Mouse (Mus musculus): ENCODE measurements around the gene Marc2.

Gene Marc2

DNA sequence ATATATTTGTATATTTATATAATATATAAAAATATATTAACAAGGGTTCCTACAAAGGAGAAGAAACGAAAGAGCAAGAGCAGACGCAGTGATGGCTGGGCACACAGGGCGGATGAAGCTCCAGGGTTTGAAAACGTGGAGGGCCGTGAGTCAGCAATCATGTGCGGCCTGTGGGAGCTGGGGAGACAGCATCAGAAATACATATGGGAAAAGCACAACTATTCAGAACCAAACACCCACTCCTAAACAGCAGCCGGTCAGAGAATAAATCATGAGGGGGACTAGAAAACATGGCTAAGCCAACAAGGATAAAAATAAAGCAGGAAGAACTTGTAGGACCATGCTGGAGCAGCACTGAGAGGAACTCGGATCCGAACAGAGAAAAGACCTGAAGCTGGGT lies 11.0 kb upstream of the Marc2 start:
- in situ Hi-C loops (cut with MboI; ENCODE audit: low sequenced_read_pairs): no loop called here

DNA sequence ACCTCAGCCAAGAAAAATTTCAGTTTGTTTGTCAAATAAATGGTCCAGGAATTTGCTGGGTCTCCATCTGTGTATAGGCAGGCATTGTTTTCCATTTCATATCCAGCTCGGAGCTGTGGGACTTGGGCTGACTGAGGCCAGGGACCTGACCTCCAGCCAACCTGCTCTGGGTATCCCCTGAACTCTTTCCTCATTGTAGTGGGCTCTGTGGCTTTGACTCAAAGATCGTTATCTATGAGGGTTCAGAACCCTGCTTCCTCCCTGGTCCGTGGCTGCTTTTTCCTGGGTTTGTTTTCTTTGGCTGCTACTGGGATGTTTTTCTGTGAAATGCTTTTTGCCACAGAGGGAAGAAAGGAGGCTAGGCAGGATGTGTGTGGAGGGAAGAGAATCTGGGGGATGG lies 7.7 kb upstream of the Marc2 start:
- in situ Hi-C loops (cut with MboI; ENCODE audit: low sequenced_read_pairs): no loop called here

DNA sequence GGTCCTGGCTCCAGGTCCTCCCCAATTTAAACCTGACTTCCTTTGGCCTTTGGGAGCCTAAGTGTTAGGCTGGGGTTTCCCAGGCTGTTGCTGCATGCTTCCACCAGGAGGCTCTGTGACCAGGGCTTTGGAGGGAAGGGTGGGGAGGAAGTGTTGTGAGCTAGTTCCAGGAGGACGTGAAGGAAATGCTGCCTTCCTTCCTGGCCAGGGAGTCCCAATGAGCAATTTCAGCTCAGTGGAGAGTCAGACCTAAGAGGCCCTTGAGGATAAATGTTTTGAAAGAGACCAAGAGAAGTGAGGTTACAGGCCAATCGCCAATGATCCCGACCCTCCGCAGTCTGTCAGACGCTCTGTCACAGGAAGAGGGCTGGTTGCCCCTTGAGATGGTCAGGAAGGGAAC lies 7.1 kb upstream of the Marc2 start:
- in situ Hi-C loops (cut with MboI; ENCODE audit: low sequenced_read_pairs): no loop called here

DNA sequence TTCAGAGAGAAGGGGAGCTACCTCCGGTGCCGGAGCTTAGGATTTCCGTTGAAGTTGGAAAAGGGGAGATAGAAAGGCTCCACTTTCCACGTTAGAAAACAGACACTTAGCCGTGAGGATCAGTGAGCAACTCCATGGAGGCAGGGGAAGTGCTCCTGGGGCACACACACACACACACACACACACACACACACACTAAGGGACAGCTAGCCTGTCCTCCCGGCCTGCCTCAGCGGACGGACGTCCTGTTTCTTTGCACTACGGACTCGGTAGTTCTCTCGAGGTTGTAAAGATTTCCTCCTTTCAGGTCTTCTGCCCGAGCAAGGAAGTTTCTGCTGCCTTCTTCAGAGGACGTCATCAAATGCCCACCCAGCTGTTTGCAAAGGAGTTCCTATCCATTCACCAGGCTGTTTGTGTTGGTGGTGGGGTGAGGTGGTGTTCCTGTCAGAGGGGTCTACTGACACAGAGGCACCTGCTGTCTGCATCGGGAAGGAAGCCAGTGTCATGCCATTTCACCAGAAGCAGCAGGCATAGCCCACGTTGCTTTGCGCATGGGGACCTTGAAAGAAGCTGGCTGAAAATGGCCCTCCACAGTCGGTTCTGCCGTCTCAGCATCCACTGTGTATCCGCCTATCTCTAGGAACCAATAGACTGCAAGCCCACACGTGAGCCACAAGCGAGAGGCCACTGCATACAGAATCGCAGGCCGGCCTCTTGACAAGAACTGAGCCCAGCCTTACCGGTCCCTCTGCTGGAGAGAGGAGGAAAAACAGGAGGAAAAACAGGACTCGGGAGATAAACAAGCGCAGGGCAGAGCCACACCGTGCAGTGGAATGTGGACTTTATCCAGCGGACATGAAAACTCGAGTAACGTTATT lies 5.7 kb upstream of the Marc2 start:
- in situ Hi-C loops (cut with MboI; ENCODE audit: low sequenced_read_pairs): no loop called here

DNA sequence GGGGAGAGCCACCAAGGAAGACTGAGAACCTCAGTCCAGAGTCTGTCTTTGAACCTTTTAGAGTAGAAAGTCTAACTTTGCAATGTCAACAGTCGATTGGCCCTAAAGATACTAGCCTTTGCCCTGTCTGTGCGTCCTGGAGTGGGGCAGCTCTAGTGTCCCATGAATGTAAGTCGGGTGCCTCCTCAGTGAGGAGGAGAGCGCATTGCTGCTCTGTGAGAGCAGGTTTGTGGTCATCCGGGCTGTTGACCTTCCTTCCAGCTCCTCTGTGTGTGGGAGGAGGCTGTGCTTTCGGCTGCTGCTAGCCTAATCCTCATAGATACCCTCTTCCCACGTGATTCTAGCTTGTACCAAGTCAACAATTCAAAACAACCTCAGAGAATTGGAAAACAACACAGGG lies 4.9 kb upstream of the Marc2 start:
- in situ Hi-C loops (cut with MboI; ENCODE audit: low sequenced_read_pairs): no loop called here

DNA sequence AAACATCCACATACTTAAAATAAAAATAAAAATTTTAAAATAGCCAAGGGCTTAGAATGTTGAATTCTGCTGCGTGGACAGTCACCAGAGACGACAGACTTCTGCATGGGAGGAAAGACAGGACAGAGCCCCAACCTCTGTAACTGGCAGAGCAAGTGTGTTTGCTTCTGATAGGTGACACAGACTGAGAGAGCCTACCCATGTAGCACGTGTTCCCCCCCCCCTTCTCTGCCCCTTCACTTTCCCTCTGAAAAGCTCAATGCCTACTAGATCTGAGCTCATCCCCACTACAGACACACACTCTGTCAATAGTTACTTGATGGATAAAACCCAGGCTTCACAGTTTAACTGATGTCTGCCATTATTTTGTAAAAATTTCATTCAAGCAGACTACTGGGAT lies 722 bp upstream of the Marc2 start:
- in situ Hi-C loops (cut with MboI; ENCODE audit: low sequenced_read_pairs): no loop called here

DNA sequence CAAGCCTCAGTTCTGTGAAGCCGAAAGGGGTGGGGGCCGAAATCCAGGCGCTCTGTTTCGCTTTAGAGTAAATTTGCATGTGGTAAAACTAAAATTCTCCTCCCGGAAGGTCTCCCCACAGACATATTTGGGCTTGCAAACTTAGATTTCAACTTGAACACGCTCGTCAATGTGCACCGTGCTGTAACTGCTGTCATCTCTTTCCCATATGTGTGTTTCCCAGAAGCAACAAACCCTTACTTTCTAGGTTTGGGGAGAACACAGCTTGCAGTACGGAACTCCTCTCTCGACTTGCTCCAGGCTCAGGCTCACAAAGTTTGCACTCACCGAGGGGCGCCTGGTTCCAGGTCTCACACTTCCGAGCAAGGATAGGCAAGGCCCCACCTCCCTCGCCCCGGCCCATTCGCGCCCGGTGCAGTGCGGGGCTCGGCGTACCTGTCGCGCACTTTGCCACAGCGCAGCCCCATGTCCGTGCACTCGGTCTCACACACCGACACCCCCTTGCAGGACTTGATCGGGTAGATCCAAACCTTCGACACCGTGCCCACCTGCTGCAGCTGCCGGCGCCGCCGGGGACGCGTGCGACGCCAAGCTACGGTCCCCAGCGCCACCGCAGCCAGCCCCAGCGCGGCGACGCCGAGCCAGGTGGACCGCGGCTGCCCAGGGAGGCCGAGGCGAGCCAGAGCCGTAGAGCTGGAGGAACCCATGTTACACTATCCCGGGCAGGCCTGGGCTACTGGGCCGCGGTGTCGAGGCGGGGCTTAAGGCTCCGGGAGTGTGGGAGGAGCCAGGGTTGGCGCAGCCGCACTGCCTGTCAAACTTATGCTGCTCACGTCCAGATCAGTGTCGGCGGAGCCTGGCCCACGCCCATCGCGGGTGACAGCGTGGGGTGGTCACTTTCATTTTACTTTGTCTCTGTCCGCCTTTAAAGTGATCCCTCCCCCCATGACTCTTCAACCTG lies 860 bp downstream of the Marc2 start:
- in situ Hi-C loops (cut with MboI; ENCODE audit: low sequenced_read_pairs): no loop called here

DNA sequence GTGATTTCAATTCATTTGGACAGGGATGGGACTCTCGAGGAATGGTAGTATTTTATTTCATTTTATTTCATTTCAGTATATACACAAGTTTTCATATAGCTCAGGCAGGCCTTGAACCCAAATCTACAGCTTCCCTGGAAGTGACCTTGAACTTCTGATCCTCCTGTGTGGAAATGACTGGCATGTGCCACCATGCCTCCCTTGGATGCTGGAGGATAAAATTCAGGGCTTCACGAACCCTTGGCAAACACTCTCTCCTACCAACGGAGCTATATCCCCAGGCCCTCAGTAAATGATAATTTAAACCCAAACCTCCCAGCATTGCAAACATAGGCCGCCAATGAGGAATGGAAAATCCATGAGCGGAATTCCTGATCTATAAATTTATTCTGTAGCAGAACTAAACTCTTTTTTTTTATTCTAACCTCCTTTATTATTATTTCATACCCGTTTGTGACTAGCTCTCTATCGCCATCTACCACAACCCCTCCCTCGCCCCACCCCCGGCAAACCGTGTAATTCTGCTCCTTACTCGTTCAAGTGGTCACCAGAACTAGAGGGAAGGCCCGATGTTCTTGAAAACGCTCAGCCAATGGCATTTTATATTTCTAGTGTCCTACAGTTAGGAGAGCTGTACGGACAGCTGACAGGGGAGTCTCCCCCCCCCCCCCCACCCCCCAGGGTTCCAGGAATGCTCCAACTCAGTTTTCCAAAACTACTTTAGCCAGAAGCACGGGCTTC lies 1.8 kb downstream of the Marc2 start:
- in situ Hi-C loops (cut with MboI; ENCODE audit: low sequenced_read_pairs): no loop called here

DNA sequence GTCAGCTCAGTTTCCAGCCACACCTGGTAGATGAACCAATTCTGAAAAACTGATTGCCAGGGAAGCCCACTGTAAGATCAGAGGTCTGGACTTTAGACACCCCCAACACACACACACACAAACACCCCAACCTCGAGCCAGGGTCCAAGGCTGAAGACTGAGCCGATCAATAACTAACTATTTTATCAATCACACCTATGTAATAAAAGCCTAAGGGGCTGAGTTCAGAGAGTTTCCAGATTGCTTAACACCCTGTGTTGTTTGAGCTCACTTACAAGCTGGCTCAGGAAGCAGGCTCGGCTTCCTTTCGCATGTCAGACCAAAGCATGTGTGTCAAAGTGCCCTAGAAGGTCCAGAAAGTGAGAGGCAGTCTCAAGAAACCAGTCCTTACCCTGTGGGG lies 8.6 kb downstream of the Marc2 start:
- in situ Hi-C loops (cut with MboI; ENCODE audit: low sequenced_read_pairs): no loop called here

DNA sequence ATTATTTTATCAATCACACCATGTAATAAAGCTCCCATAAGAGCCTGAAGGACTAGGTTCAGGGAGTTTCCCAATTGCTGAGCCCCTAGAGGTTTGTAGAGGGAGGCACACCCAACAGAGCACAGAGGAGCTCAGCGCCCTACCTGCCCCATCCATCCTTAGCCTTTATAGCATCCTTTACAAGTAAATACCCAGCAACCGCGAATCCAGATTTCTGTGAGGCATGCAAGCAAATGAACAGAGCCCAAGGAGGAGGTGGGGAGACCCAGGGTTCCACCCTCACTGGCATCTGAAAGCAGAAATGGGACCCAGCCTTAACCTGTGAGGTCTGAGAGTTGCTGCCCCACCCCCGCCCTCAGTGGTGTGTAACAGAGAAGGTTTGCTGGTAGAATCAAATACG lies 9.9 kb downstream of the Marc2 start:
- in situ Hi-C loops (cut with MboI; ENCODE audit: low sequenced_read_pairs): no loop called here

DNA sequence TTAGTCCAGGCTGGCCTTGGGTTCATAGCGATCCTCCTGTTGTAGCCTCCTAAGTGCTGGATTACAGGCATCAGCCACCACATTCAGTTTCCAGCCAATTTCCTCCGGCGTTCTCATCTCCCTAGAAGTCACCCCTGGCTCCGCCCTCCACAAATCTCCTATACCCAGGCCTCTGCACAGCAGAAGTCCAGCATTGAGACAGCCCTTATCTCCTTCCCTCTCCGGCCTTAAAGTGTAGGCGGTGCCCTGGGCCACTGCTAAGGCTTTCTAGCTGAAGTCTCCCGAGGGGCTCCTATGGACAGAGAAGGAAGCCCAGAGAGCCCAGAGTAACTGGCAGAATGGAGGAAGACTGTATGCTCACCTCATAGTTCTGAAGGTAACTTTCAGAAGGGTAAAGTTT lies 12.8 kb downstream of the Marc2 start:
- in situ Hi-C loops (cut with MboI; ENCODE audit: low sequenced_read_pairs): no loop called here

DNA sequence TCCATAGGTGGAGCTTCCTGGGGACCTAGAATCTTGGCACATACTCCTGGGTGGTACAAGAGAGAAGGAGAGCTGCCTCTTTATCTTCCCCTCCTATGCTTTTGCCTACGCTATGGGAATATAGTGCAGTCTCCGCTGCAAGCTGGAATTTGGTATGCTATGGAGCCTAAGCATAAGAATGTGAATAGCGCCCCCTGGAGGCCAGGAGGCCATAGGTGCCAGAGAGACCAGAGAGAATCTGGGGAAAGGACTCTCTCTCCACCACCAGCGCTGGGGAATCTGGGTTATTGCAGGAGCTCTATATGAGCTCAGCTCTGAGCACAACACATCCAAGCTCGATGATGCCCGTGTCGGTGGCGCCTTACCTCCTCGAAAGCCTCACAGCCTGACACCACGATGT lies 14.0 kb downstream of the Marc2 start:
- in situ Hi-C loops (cut with MboI; ENCODE audit: low sequenced_read_pairs): no loop called here

DNA sequence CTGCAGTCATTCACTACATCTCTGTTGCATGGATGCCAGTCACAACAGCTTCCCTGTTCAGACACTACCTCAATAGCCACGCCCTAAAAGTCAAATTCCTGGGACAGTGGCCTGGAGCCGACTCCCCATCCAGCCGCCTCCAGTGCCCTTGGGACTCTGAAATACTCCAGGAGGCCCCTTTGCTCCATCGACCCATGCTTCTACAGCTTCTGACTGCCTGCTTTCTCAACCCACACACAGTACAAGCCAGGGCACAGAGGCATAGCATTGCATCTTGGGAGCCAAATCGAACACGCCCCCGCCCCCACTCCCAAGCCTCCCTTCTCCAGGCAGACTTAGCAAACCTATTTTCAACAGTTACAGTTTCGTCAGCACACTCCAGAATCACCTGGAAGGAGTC lies 16.4 kb downstream of the Marc2 start:
- in situ Hi-C loops (cut with MboI; ENCODE audit: low sequenced_read_pairs): no loop called here

DNA sequence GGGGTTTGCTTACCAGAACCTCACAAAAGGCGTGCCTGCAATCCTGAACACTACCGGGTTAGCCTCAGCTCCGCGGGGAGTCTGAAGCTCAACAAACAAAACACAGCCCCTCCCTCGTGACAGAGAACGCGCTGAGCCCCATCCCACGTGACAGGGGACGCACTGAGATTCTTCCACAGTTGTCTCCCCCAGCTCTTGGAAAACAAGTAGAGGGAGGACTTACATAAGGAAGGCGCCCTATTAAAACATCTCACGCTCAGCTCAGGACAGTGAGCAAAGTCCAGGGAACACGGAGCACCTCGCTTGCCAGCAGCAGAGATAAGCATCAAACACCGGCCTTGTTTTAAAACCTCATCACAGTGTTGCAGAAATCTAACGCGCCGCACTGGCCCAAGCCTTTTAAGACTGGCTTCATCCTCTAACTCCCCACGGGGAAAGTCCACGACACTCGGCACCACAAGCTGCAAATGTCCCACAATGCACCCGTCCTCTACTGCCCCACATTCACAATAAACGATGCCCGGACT lies 19.0 kb downstream of the Marc2 start:
- in situ Hi-C loops (cut with MboI; ENCODE audit: low sequenced_read_pairs): no loop called here

DNA sequence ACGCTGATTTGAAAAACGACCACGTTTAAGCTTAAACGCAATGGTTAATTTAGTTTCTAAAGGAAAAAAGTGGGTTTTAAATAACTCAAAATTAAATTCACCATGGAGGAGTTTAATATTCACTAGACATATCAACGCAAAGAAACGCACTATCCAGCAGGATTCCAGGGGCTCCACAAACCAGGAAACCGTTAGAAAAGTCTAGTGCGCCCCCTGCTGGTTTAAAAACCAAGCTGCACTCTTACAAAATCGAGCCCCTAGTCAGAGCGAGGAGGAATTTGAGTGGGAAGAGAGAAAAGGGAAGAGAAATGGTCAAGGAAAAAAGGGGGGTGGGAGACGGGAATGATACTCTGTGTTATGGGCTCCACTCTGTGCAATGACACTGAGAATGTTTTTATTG lies 21.2 kb downstream of the Marc2 start:
- in situ Hi-C loops (cut with MboI; ENCODE audit: low sequenced_read_pairs): no loop called here

DNA sequence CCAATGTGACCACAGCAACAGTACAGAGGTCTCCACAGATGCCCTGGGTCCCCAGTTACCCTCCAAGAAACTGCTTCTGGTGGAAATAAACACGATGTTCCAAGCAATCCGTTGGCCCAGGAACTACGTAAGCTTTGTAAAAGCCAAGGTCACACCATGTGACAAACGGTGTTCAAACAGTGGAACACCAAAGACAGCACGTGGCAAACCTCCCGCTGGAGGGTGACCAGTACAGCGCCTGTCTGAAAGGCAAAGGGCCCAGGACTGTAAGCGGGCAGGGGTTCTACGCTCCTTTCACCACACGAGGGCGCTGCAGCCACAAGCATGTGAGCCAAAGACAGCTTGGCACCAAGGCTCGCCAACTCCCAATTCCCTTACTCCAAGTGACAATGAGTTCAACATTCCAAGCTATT lies 21.8 kb downstream of the Marc2 start:
- in situ Hi-C loops (cut with MboI; ENCODE audit: low sequenced_read_pairs): no loop called here

DNA sequence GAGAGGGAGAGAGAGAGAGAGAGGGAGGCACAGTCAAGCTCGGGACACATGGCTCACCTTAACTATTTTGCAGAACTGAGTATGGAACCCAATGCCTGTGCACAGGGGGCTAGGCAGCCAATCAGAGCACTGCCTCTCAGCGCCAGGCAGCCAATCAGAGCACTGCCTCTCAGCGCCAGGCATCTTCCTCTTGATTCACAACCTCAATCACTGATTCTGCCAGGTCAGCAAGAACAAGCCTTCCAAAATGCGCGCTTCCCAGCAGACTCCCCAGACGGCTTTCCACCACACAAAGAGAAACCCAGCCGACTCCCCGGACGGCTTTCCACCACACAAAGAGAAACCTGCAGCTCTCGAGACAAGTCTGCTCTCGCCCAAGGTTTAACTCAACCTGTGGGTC lies 23.6 kb downstream of the Marc2 start:
- in situ Hi-C loops (cut with MboI; ENCODE audit: low sequenced_read_pairs): no loop called here

DNA sequence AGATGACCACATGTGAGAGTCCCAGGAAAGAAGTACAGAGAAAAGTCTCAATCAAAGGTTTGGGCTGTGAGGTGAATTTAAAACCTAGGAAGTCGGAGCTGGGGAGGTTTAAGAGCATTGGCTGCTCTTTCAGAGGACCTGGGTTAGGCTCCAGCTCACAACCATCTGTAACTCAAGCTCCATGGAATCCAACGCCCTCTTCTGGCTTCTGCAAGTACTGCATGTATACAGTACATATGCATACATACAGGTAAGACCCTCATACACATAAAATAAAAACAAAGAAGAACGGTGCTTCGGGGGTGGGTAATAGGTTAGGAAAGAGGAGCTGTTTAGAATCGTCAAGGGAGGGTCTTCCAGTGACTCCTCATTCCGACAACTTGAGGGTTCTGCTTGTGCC lies 28.5 kb downstream of the Marc2 start:
- in situ Hi-C loops (cut with MboI; ENCODE audit: low sequenced_read_pairs): no loop called here

DNA sequence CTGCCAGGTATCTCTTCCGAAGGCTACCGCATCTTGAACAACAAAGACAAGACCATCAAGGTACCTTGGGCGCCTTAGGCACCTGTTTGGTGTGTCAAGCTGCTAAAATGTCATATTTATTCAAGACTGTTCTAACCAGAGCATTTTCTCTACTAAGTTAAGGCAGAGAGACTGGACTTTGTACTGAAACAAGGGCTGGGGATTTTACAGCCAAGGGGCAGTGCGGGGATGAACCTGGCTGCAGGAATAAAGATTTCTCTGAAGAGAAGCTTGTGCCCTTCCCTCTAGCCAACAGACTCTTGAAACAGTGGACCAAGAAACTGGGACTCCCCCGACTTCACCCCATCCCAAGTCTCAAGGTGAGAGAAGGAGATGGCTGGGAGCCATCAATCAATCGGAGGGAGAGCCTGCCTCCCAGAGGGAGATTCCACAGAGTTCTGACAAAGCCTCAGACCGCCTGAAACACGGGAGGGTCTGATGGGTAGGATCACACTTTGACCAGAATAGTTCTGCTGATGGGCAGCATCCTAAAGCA lies 34.5 kb downstream of the Marc2 start:
- in situ Hi-C loops (cut with MboI; ENCODE audit: low sequenced_read_pairs): no loop called here

DNA sequence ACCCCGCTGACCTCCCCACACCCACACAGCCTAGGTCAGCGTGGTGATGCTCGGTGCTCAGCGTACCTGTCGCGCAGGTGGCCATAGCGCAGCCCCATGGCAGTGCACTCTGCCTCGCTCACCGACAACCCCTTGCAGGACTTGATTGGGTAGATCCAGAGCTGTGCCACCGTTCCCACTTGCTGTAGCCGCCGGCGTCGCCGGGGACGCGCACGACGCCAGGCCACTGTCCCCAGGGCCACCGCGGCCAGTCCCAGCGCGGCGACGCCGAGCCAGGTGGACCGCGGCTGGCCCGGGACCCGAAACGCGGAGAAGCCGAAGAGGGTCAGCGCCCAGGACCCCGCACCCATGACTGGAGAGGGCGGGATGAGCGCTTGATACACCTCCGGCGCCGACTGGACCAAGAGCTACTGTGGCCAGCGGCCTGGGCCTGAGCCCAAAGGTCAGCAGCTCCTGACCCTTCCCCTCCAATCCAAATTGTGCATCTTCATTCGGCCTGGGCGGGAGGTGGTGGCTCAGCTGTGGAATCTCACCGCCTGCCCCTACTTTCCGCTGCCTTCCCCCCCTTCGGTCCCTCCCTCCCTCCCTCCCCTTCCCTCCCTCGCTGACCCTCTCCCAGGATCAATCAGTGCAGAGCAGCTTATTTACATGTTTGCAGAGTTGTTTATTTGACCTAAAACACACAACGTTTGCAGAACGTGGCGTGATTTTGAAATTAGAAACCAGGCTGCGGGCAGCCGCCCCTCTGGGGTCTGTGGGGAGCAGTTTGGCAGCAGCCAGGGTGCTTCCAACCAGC lies 35.3 kb downstream of the Marc2 start, which contains the start of gene Marc1:
Gene Marc1, minus strand, starts transcription at position 534 of the 796 bp plus-strand sequence.
- in situ Hi-C loops (cut with MboI; ENCODE audit: low sequenced_read_pairs): no loop called here
